Mouse (Mus musculus): ENCODE measurements around the gene Slc35b1. TPM values are rescaled to one million over a fixed set of nuclear protein-coding genes. Genes with fewer than 3 reads are reported as not detected.
A peak's percentile ranks its signal among the peaks of the same experiment; 100 is the strongest.

The Slc35b1 gene
- polyA plus RNA-seq, 2 experiments from 2014 or later = 64.4 to 70.1 TPM

- no peak for ATAC-seq
Measured at GRCm38 (mm10) chr11:95366280-95366897, 18.1 kb upstream of the Slc35b1 start.

- ATAC-seq = peak; percentile 92
Measured at GRCm38 (mm10) chr11:95367011-95367735, 17.3 kb upstream of the Slc35b1 start.

- no peak for ATAC-seq
Measured at GRCm38 (mm10) chr11:95368231-95368823, 16.2 kb upstream of the Slc35b1 start.

GRCm38 (mm10) chr11:95368871-95369270, 15.6 kb upstream of the Slc35b1 start:
- no peak for ATAC-seq

- ATAC-seq = no peak
Measured at GRCm38 (mm10) chr11:95369964-95370890, 14.3 kb upstream of the Slc35b1 start.

- ATAC-seq = no peak
Measured at GRCm38 (mm10) chr11:95371182-95371581, 13.3 kb upstream of the Slc35b1 start.

- ATAC-seq = no peak
Measured at GRCm38 (mm10) chr11:95378926-95379325, 5.6 kb upstream of the Slc35b1 start.

GRCm38 (mm10) chr11:95379552-95379951, 4.9 kb upstream of the Slc35b1 start:
- no peak for ATAC-seq

- no peak for ATAC-seq
Measured at GRCm38 (mm10) chr11:95380711-95381110, 3.8 kb upstream of the Slc35b1 start.

- ATAC-seq = no peak
Measured at GRCm38 (mm10) chr11:95381146-95381545, 3.3 kb upstream of the Slc35b1 start.

GRCm38 (mm10) chr11:95383331-95383986, 1.0 kb upstream of the Slc35b1 start:
- ATAC-seq = no peak

GRCm38 (mm10) chr11:95384004-95384318, 531 bp upstream of the Slc35b1 start:
- ATAC-seq = peak; percentile 2

- peak; percentile 14 for ATAC-seq
Measured at GRCm38 (mm10) chr11:95384973-95385320, 455 bp downstream of the Slc35b1 start.

GRCm38 (mm10) chr11:95387354-95387753, 2.9 kb downstream of the Slc35b1 start:
- no peak for ATAC-seq

- no peak for ATAC-seq
Measured at GRCm38 (mm10) chr11:95389006-95389405, 4.5 kb downstream of the Slc35b1 start.

GRCm38 (mm10) chr11:95390420-95390819, 5.9 kb downstream of the Slc35b1 start:
- no peak for ATAC-seq

GRCm38 (mm10) chr11:95391201-95391600, 6.7 kb downstream of the Slc35b1 start:
- ATAC-seq = no peak

- no peak for ATAC-seq
Measured at GRCm38 (mm10) chr11:95391743-95392142, 7.3 kb downstream of the Slc35b1 start.

GRCm38 (mm10) chr11:95392223-95392667, 7.8 kb downstream of the Slc35b1 start:
- no peak for ATAC-seq

- no peak for ATAC-seq
Measured at GRCm38 (mm10) chr11:95392708-95393499, 8.4 kb downstream of the Slc35b1 start.

- ATAC-seq = no peak
Measured at GRCm38 (mm10) chr11:95393500-95393816, 9.0 kb downstream of the Slc35b1 start.

GRCm38 (mm10) chr11:95394112-95394511, 9.6 kb downstream of the Slc35b1 start:
- ATAC-seq = no peak

All from activated CD4-positive, CD25-positive, alpha-beta regulatory T cell, adult 4 months (primary cell).